Mouse (Mus musculus) liver, embryonic 15.5 days (tissue): ENCODE data around the gene Nck2. TPM values are rescaled to one million over a fixed set of nuclear protein-coding genes. Genes with fewer than 3 reads are reported as not detected.
A peak's percentile ranks its signal among the peaks of the same experiment; 100 is the strongest.

Experiments used
- ATAC-seq: fragments of 200-750 bp; cut with Nextera tagmentation; 2 replicates; pipeline ENCODE4 v1.8.0; 2017; ENCODE audit warnings: moderate number of reproducible peaks, mild to moderate bottlenecking, moderate library complexity; ENCODE audit not compliant: insufficient read depth
- H3K27ac ChIP-seq: fragments of 300-500 bp; sonication (generic); replicated peaks from 2 replicates; pipeline ENCODE4 v1.5.1; 2015; ENCODE audit warnings: mild to moderate bottlenecking, inconsistent platforms
- H3K27me3 ChIP-seq: fragments of 300-500 bp; sonication (generic); 2 replicates; pipeline ENCODE4 v1.6.1; 2015; ENCODE audit warnings: mild to moderate bottlenecking, inconsistent platforms
- H3K36me3 ChIP-seq: fragments of 300-500 bp; sonication (generic); replicated peaks from 2 replicates; pipeline ENCODE4 v1.6.1; 2015; ENCODE audit warnings: moderate library complexity, mild to moderate bottlenecking, inconsistent platforms
- H3K4me1 ChIP-seq: fragments of 300-500 bp; sonication (generic); replicated peaks from 2 replicates; pipeline ENCODE4 v1.6.1; 2015; ENCODE audit warnings: inconsistent platforms
- H3K4me2 ChIP-seq: fragments of 300-500 bp; sonication (generic); 2 replicates; pipeline ENCODE4 v1.6.1; 2015; ENCODE audit warnings: moderate library complexity, mild to moderate bottlenecking, inconsistent platforms
- H3K4me3 ChIP-seq: fragments of 300-500 bp; sonication (generic); replicated peaks from 2 replicates; pipeline ENCODE4 v1.5.1; 2015; ENCODE audit warnings: mild to moderate bottlenecking, inconsistent platforms
- H3K9ac ChIP-seq: fragments of 300-500 bp; sonication (generic); 2 replicates; pipeline ENCODE4 v1.6.1; 2015; ENCODE audit warnings: moderate library complexity, mild to moderate bottlenecking, inconsistent platforms
- H3K9me3 ChIP-seq: fragments of 300-500 bp; sonication (generic); replicated peaks from 2 replicates; pipeline ENCODE4 v1.6.1; 2016; ENCODE audit warnings: inconsistent platforms
- WGBS: fragments of 180-500 bp; shearing (Covaris S2); methylation state at CpG from one replicate; pipeline ENCODE4 v1.1.7; 2015; ENCODE audit warnings: mixed read lengths; ENCODE audit not compliant: insufficient replicate concordance; 5-methylcytosine and 5-hydroxymethylcytosine counted together
- polyA plus RNA-seq: library from polyadenylated mRNA; unstranded; fragments of >200 nt; fragmentation: Nextera tagmentation; extraction: Ambion mirVana; gene quantifications from 2 replicates; pipeline ENCODE4 v1.2.1, GENCODE M21; 2015

Gene Nck2
- polyA plus RNA-seq, 1 experiment from 2014 or later, result 10.2 TPM

DNA sequence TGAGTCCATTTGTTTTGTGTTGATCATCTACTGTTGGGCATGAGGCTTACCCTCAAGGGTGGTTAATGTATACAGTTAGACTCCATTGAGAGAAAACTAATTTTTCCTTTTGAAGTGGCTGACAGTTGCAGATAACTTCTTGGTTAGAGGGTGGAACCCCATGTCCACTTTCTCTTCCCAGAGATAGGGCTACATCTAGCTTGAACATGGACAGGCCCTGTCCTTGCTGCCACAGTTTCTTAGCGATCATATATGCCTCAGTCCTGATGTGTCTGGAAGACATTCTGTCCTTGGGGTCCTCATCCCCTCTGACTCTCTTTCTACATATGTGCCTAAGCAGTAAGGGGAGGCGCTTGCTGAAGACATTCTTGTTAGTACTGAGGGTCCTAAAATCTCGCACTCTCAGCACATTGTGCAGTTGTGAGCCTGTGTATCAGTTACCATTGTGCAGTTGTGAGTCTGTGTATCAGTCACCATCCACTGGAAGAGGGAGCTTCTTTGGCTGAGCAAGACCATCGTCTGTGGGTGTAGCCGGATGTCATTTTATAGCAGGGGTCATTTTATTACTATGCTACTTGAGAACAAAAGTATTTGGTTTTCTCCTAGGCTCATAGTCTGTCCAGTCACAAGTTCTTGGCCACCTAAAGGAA is 114.8 kb downstream of the Nck2 start:
- Histone ChIP-seq H3K27ac (peak overlapping the region; percentile 80), H3K9ac (no peak overlapping the region), H3K9me3 (no peaks in the 10 kb centered on the region), H3K4me1 (peaks cover 78% of the 10 kb centered on the region), H3K27me3 (no peaks in the 10 kb centered on the region), H3K4me3 (no peak overlapping the region), H3K4me2 (peak overlapping the region; percentile 49), H3K36me3 (peaks cover 8% of the 10 kb centered on the region)
- WGBS, result 49% methylated on average over 5 of the region's 5 CpGs
- peak; percentile 89 for ATAC-seq

DNA sequence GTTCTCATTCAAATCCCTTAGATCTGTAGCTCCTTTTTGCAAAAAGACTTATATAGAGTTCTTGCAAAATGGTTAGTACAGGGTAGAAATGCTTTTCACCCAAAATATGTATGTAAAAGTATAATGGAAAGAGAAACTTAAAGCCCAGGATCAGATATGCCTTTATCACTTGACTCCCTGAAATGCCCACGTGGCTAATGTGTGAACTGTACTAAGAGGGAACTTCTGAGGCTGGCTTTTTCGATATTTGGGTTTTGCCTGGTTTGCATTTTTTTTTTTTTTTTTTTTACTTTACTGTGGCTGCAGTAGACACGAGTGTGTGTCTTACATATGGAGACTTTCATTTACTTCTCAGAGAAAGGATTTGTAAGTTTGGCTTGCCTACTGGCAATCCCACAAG is 116.7 kb downstream of the Nck2 start:
- no peak for ATAC-seq
- H3K9ac ChIP-seq, result no peak overlapping the region
- no peaks in the 10 kb centered on the region for H3K36me3 ChIP-seq
- H3K4me1 ChIP-seq, result peaks cover 71% of the 10 kb centered on the region
- H3K27ac ChIP-seq, result peak overlapping the region; percentile 80
- no peak overlapping the region for H3K4me2 ChIP-seq
- WGBS, result 19% methylated on average over 3 of the region's 3 CpGs
- no peaks in the 10 kb centered on the region for H3K27me3 ChIP-seq
- no peaks in the 10 kb centered on the region for H3K9me3 ChIP-seq
- H3K4me3 ChIP-seq, result no peak overlapping the region

DNA sequence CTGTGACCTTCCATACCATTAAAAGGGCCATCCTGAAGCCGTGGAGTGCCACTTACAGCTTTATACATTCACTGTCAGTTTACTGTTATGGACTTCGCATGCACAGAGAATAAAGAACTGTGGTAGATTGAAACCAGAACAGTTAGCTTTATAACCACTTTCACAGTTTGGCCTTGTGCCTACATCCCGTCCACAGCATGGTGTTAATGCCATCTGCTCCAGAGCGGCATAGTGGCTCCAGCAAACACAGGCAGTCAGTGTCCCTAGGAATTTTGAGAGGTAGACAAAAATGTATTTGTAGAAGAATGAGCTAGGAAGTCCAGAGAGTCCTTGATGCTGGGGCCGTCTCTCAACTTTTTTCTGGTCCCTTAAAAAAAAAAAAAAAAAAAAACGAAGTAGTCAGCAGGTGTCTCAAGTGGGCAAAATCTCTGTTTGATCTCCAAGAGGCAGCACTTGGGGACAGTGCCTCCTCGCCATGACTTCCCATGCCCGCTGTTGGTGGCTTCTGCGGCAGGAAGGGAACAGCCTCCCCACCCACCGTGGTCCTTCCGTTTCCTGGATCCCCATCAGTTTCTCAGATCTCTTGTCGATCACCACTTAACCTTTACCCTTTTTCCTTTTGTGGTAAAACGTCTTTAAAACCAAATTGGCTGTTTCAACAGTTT is 117.8 kb downstream of the Nck2 start:
- 51% methylated on average over 13 of the region's 13 CpGs for WGBS
- H3K27me3 ChIP-seq, result no peaks in the 10 kb centered on the region
- no peak for ATAC-seq
- peaks cover 65% of the 10 kb centered on the region for H3K4me1 ChIP-seq
- no peaks in the 10 kb centered on the region for H3K36me3 ChIP-seq
- H3K9ac ChIP-seq, result no peak overlapping the region
- no peak overlapping the region for H3K4me3 ChIP-seq
- no peaks in the 10 kb centered on the region for H3K9me3 ChIP-seq
- no peak overlapping the region for H3K27ac ChIP-seq
- no peak overlapping the region for H3K4me2 ChIP-seq

DNA sequence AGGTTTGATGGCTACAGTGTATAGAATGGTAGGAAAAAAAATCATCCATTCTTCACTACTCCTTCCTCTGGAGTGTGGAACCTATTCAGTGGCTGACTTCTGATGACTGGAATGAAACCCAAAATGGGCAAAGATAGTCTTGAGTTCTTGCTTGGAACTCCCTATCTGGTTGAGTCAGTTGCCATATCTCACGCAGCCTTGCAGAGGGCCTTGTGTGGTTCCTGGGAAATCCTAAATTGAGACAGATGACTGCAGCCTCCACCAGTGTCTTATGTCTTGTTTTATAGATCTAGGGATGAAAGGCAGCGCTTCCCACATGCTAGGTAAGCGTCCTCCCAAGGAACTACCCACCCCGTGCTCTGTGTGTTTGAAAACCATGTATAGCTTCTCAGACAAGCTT is 120.9 kb downstream of the Nck2 start:
- WGBS, result 65% methylated on average over 4 of the region's 4 CpGs
- ATAC-seq, result 0 out of 2 replicates have a peak, but pooled peaks have one; percentile 51
- Histone ChIP-seq H3K4me3 (no peak overlapping the region), H3K4me1 (peaks cover 37% of the 10 kb centered on the region), H3K9me3 (no peaks in the 10 kb centered on the region), H3K27me3 (no peaks in the 10 kb centered on the region), H3K36me3 (peaks cover 7% of the 10 kb centered on the region; the same call in 1 of the 2 replicates), H3K9ac (no peak overlapping the region), H3K4me2 (no peak overlapping the region), H3K27ac (no peak overlapping the region)

DNA sequence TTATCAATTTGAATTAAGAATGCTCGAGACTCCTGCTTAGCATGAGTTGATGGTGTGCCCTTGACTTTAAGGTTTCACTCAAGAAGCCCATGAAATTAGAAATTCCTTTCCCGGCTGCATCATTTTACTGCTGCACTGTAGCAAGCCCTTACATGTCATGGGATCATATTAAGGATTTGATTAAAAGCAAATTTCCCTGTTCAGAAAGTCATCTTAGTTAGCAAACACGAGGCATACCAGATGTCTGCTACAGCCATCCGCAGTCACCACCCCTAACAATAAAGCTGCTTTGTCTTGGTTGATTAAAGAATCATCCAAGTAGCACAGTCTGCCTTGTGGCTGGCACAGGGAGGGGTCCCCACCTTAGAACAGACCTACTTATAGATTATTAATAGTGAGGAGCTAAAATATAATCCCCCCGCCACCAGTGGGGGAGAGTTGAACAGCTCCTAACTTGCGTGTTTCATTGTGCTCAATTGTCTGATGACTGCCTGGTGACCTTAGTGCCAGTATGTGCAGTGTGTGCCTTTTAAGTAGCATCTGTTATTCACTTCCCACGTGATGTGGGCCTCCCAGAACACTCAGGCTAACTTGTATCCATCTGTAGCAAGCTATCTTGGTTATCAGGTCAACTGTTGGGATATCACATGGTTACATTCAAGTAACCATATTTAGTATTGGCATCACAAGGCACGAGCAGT is 122.4 kb downstream of the Nck2 start:
- 73% methylated on average over 8 of the region's 8 CpGs for WGBS
- no peak for ATAC-seq
- H3K4me3 ChIP-seq, result no peak overlapping the region

DNA sequence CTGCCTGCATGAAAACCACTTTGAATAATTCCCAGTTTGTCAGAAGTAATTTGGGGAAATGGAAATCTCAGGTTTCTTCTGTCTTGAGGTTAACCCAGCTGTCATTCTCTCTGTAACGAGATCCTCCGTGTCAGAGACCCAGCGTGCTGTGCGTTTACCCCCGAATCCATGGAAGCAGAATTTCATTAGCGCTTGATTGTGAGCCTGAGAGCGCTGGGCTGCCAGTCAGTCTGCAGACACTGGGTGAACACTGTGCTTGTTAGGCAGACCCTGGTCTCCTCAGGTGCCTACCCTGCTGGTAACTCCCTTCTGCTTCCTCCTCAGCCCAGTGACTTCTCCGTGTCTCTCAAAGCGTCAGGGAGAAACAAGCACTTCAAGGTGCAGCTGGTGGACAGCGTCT is 124.4 kb downstream of the Nck2 start:
- Histone ChIP-seq H3K27ac (no peak overlapping the region), H3K9me3 (no peaks in the 10 kb centered on the region), H3K27me3 (no peaks in the 10 kb centered on the region), H3K4me3 (no peak overlapping the region), H3K36me3 (peaks cover 11% of the 10 kb centered on the region; the same call in 1 of the 2 replicates), H3K4me1 (peaks cover 16% of the 10 kb centered on the region), H3K4me2 (no peak overlapping the region), H3K9ac (no peak overlapping the region)
- 83% methylated on average over 10 of the region's 10 CpGs for WGBS
- no peak for ATAC-seq

More for the DNA sequence above, 122.4 kb downstream of the Nck2 start:
- no peaks in the 10 kb centered on the region for H3K9me3 ChIP-seq
- no peaks in the 10 kb centered on the region for H3K27me3 ChIP-seq
- H3K27ac ChIP-seq, result no peak overlapping the region
- H3K9ac ChIP-seq, result no peak overlapping the region
- H3K4me1 ChIP-seq, result peaks cover 23% of the 10 kb centered on the region
- H3K4me2 ChIP-seq, result no peak overlapping the region
- peaks cover 11% of the 10 kb centered on the region; the same call in 1 of the 2 replicates for H3K36me3 ChIP-seq

DNA sequence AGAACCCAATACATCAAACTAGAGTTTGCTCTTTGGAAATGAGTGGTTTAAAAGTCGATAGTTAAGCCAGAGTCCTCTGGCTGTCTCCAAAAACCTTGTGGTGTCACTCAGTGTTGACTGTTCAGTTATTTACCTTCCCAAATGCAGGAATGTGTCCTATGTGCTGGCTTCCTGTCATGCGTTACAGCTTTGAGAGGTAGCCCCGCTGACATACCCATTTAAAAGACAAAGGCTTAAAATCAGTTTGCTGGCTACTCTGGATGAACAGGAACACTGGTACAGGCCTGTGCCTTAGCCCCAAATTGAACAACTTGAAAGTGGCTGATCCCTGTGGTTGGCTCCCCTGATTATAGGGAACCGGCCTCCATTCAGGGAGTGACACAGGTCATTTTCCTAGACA is 126.7 kb downstream of the Nck2 start:
- 80% methylated on average over 4 of the region's 4 CpGs for WGBS
- Histone ChIP-seq H3K27ac (no peak overlapping the region; the same call in 1 of the 2 replicates), H3K4me3 (no peak overlapping the region), H3K4me1 (peaks cover 4% of the 10 kb centered on the region; the same call in 1 of the 2 replicates), H3K9me3 (no peaks in the 10 kb centered on the region), H3K4me2 (no peak overlapping the region), H3K27me3 (no peaks in the 10 kb centered on the region), H3K36me3 (peaks cover 11% of the 10 kb centered on the region; the same call in 1 of the 2 replicates), H3K9ac (no peak overlapping the region)
- ATAC-seq, result no peak

DNA sequence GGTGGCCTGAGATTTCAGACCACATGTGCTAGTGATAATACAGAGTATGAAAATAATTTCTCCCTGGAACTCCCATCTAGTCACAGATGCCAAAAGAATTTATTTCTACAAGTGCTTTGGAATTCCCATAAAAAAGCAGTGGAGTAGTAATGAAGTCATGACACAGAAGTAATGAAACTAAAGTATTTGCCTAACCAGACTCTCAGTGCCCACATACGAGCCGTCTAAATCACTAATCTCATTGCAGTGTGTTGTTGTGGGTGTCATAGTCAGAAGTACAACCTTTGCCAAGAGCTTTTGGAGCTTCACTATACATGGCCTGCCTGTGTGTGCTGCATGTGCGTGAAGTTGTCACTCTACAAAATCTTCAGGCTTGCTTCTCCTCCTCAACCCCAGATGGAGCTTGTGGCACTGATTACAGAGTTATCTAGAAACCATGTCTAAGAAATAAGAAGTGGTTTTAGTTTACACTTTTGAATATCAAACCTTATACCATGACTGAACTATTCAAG is 130.5 kb downstream of the Nck2 start:
- H3K36me3 ChIP-seq, result 0 out of 2 replicates have a peak, but pooled peaks cover 4% of the 10 kb centered on the region
- 68% methylated on average over 3 of the region's 3 CpGs for WGBS
- H3K4me3 ChIP-seq, result no peak overlapping the region
- H3K9me3 ChIP-seq, result no peaks in the 10 kb centered on the region
- H3K4me1 ChIP-seq, result no peaks in the 10 kb centered on the region
- no peak for ATAC-seq
- no peaks in the 10 kb centered on the region for H3K27me3 ChIP-seq
- H3K27ac ChIP-seq, result no peak overlapping the region
- no peak overlapping the region for H3K4me2 ChIP-seq
- H3K9ac ChIP-seq, result no peak overlapping the region

DNA sequence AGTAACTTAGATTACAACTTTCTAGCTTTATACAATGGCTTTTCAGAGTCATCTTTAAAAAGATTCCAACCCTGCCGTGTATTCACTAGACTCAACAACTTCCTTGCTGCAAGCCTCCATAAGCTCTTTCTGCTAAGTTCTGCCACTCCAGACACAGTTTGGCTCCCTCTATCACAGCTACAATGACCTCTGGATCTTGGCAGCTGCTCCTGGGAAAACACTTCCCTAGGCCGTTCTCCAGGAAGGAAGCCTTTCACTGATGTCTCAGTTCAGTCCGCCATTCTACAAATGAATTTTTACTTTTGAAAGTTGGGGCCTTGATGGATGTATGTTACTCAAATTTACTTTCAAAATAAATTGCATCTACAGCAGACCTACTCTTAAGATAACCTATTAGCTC is 133.0 kb downstream of the Nck2 start:
- no peak overlapping the region for H3K4me3 ChIP-seq
- no peaks in the 10 kb centered on the region for H3K36me3 ChIP-seq
- no peaks in the 10 kb centered on the region for H3K27me3 ChIP-seq
- no peaks in the 10 kb centered on the region for H3K9me3 ChIP-seq
- H3K4me2 ChIP-seq, result no peak overlapping the region
- no peaks in the 10 kb centered on the region for H3K4me1 ChIP-seq
- WGBS, result 66% methylated on average over 3 of the region's 3 CpGs
- ATAC-seq, result no peak
- no peak overlapping the region for H3K27ac ChIP-seq
- H3K9ac ChIP-seq, result no peak overlapping the region

DNA sequence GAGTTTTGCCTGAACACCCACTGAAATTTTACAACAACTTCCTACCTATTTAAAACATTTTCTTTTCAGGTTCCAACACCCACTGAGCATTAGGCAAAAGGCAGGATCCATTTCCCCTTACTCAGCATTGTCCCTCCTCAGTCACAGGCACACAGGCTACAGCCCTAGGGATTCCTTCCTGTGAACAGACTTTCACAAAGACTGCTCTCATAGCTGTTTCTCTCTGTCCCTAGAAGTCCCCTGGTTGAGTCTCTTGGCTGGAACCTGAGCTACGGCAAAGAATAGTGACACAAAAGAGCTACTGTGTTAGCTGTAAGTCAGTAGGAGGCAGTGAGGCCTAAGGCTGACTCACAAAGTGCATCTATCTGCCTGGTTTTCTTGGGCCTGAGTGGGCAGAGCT is 139.2 kb downstream of the Nck2 start:
- ATAC-seq, result no peak
- Histone ChIP-seq H3K4me1 (no peaks in the 10 kb centered on the region), H3K4me3 (no peak overlapping the region), H3K9me3 (no peaks in the 10 kb centered on the region), H3K27ac (no peak overlapping the region), H3K4me2 (no peak overlapping the region), H3K27me3 (no peaks in the 10 kb centered on the region), H3K9ac (no peak overlapping the region), H3K36me3 (no peaks in the 10 kb centered on the region)
- 73% methylated on average over 1 of the region's 1 CpGs for WGBS

DNA sequence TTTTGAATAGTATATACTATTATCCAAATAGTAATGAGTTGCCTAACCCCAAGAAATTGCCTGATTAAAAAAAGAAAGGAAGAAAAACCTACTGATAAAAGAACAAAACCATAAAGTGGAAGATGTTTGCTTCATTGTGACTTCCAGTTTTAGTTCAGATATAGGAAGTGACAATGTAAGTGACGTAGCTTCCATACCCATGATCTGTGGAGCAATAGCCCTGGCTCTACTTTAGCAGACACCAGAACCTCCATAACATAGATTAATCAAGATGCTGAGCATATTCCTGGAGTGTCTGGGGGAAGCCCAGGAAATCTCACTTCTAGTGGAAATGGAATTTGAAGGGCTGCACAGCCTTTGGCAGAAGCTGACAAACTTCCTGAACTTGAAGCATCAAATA is 144.6 kb downstream of the Nck2 start:
- H3K9ac ChIP-seq, result no peak overlapping the region
- H3K4me2 ChIP-seq, result no peak overlapping the region
- H3K4me1 ChIP-seq, result no peaks in the 10 kb centered on the region
- ATAC-seq, result no peak
- H3K4me3 ChIP-seq, result no peak overlapping the region
- H3K27me3 ChIP-seq, result no peaks in the 10 kb centered on the region
- H3K9me3 ChIP-seq, result no peaks in the 10 kb centered on the region
- WGBS, result 59% methylated on average over 1 of the region's 1 CpGs
- no peak overlapping the region for H3K27ac ChIP-seq
- no peaks in the 10 kb centered on the region for H3K36me3 ChIP-seq
